Mouse (Mus musculus): ENCODE data around the gene Yy1. TPM values are rescaled to one million over a fixed set of nuclear protein-coding genes. Genes with fewer than 3 reads are reported as not detected.
"Not testable (repeated sequence)": the region's sequence is repeated elsewhere in the genome, so short reads cannot be mapped to it uniquely, and the experiment has no call there.

Gene Yy1
- total and polyA plus RNA-seq, 3 experiments = 34.9 to 62.4 (median 52.1) TPM

- Histone ChIP-seq H3K27ac (ENCODE audit: control insufficient read depth, low read depth, low read length) (no peak overlapping the region), H3K9me3 (replicated peaks; ENCODE audit: insufficient read depth, low read length) (no peaks in the 10 kb centered on the region), H3K4me3 (ENCODE audit: control insufficient read depth in 1 of 2, insufficient read depth in 1 of 2, low read depth in 2 of 2, low read length in 2 of 2) (no peak overlapping the region), H3K27me3 (ENCODE audit: control insufficient read depth in 1 of 2, insufficient read depth in 2 of 2, low read length in 2 of 2) (no peaks in the 10 kb centered on the region), H3K36me3 (ENCODE audit: control insufficient read depth in 1 of 2, insufficient read depth in 2 of 2, low read length in 2 of 2) (peaks cover 0 to 2% of the 10 kb centered on the region in 2 experiments; a peak in 2 of 4 replicates), H3K79me2 (ENCODE audit: control insufficient read depth, insufficient read depth, low read length, poor library complexity) (peaks cover 3% of the 10 kb centered on the region), H3K4me1 (ENCODE audit: control insufficient read depth in 1 of 2, insufficient read depth in 2 of 2, low read length in 2 of 2) (0 out of 4 replicates have a peak, but pooled peaks cover 0 to under 1% of the 10 kb centered on the region in 2 experiments), H3K9ac (ENCODE audit: control insufficient read depth, low read depth, low read length, poor library complexity, severe bottlenecking) (no peak overlapping the region)
- DNase-seq (ENCODE audit: low read depth, low spot score) = no peak
- TF ChIP-seq ELF1 (IDR thresholded peaks at IDR 0.05; ENCODE audit: low read depth, low read length) (no peak), POLR2A (IDR thresholded peaks at IDR 0.05; ENCODE audit: control insufficient read depth in 1 of 2, insufficient read depth in 1 of 2, low read depth in 1 of 2, low read length in 2 of 2, poor library complexity in 1 of 2) (no peak), MYC (IDR thresholded peaks at IDR 0.05; ENCODE audit: low read depth, low read length) (no peak), ZKSCAN1 (IDR thresholded peaks at IDR 0.05; ENCODE audit: low read depth, low read length) (no peak), MAZ (IDR thresholded peaks at IDR 0.05; ENCODE audit: low read depth, low read length) (no peak), NRF1 (IDR thresholded peaks at IDR 0.05; ENCODE audit: insufficient read depth, low read depth, low read length, poor library complexity, severe bottlenecking) (no peak), TBP (IDR thresholded peaks at IDR 0.05; ENCODE audit: low read depth, low read length) (no peak), CHD1 (IDR thresholded peaks at IDR 0.05; ENCODE audit: low read depth, low read length) (no peak), ZNF384 (IDR thresholded peaks at IDR 0.05; ENCODE audit: low read depth, low read length) (no peak), MYB (IDR thresholded peaks at IDR 0.05; ENCODE audit: low read depth, low read length) (no peak), JUND (IDR thresholded peaks at IDR 0.05; ENCODE audit: low read depth, low read length) (no peak), ETS1 (IDR thresholded peaks at IDR 0.05; ENCODE audit: low read depth, low read length) (no peak), RCOR1 (IDR thresholded peaks at IDR 0.05; ENCODE audit: low read depth, low read length) (no peak), POLR2AphosphoS5 (IDR thresholded peaks at IDR 0.05; ENCODE audit: borderline replicate concordance, low read depth, low read length) (no peak), MAFK (IDR thresholded peaks at IDR 0.05; ENCODE audit: borderline replicate concordance, low read depth, low read length) (no peak), ZC3H11A (IDR thresholded peaks at IDR 0.05; ENCODE audit: low read depth, low read length) (no peak), TAL1 (IDR thresholded peaks at IDR 0.05; ENCODE audit: low read length) (no peak), ZMIZ1 (IDR thresholded peaks at IDR 0.05; ENCODE audit: low read depth, low read length) (no peak)
Measured at GRCm38 (mm10) chr12:108842663-108843062, 49.9 kb downstream of the Yy1 start.

GRCm38 (mm10) chr12:108848033-108848432 is 55.3 kb downstream of the Yy1 start:
- not testable (repeated sequence) for H3K36me3 ChIP-seq (ENCODE audit: control insufficient read depth in 1 of 2, insufficient read depth in 2 of 2, low read length in 2 of 2); H3K27ac ChIP-seq (ENCODE audit: control insufficient read depth, low read depth, low read length); H3K9ac ChIP-seq (ENCODE audit: control insufficient read depth, low read depth, low read length, poor library complexity, severe bottlenecking); H3K4me1 ChIP-seq (ENCODE audit: control insufficient read depth in 1 of 2, insufficient read depth in 2 of 2, low read length in 2 of 2); DNase-seq (ENCODE audit: low read depth, low spot score); H3K27me3 ChIP-seq (ENCODE audit: control insufficient read depth in 1 of 2, insufficient read depth in 2 of 2, low read length in 2 of 2); H3K9me3 ChIP-seq (replicated peaks; ENCODE audit: insufficient read depth, low read length); H3K79me2 ChIP-seq (ENCODE audit: control insufficient read depth, insufficient read depth, low read length, poor library complexity); H3K4me3 ChIP-seq (ENCODE audit: control insufficient read depth in 1 of 2, insufficient read depth in 1 of 2, low read depth in 2 of 2, low read length in 2 of 2)
